Mouse (Mus musculus): ENCODE measurements around the gene Bgn. TPM values are rescaled to one million over a fixed set of nuclear protein-coding genes. Genes with fewer than 3 reads are reported as not detected.

Bgn gene
- polyA plus RNA-seq (2016; fragmentation: Nextera tagmentation; extraction: Ambion mirVana) = 7.9 and 11.5 TPM in 2 replicates

GRCm38 (mm10) chrX:73483484-73483810 lies at the start of gene Bgn:
Gene Bgn, plus strand, starts transcription at chrX:73483602.
- 25% methylated on average over 13 of the region's 14 CpGs for WGBS
- peaks cover 95% of the 10 kb centered on the region for H3K27me3 ChIP-seq (ENCODE audit: low read depth, poor library complexity, severe bottlenecking)
- peak within 1 kb of the TSS; percentile 76 for H3K27ac ChIP-seq
- peaks cover 27% of the 10 kb centered on the region for H3K4me1 ChIP-seq
- no peaks in the 10 kb centered on the region for H3K36me3 ChIP-seq
- H3K9me3 ChIP-seq (replicated peaks) = no peaks in the 10 kb centered on the region
- peak; percentile 40 for DNase-seq (ENCODE audit: low spot score)
- peak within 1 kb of the TSS; percentile 41 for H3K4me3 ChIP-seq

GRCm38 (mm10) chrX:73435252-73435651 lies 48.1 kb upstream of the Bgn start, which contains the start of gene Trex2:
Gene Trex2, minus strand, starts transcription at chrX:73435344.
- peaks cover 84% of the 10 kb centered on the region for H3K27me3 ChIP-seq (ENCODE audit: low read depth, poor library complexity, severe bottlenecking)
- WGBS = 84% methylated on average over 11 of the region's 11 CpGs

GRCm38 (mm10) chrX:73441428-73441827 lies 42.0 kb upstream of the Bgn start:
- no peak for DNase-seq (ENCODE audit: low spot score)
- Histone ChIP-seq H3K27ac (no peak overlapping the region), H3K4me1 (no peaks in the 10 kb centered on the region), H3K27me3 (ENCODE audit: low read depth, poor library complexity, severe bottlenecking) (peaks cover 77% of the 10 kb centered on the region), H3K4me3 (no peak overlapping the region), H3K36me3 (peaks cover 37% of the 10 kb centered on the region), H3K9me3 (replicated peaks) (no peaks in the 10 kb centered on the region)
- 71% methylated on average over 2 of the region's 2 CpGs for WGBS

More at GRCm38 (mm10) chrX:73435252-73435651, 48.1 kb upstream of the Bgn start, which contains the start of gene Trex2:
- no peaks in the 10 kb centered on the region for H3K4me1 ChIP-seq
- no peak for DNase-seq (ENCODE audit: low spot score)
- H3K4me3 ChIP-seq = no peak within 1 kb of the TSS
- no peak within 1 kb of the TSS for H3K27ac ChIP-seq
- H3K9me3 ChIP-seq (replicated peaks) = no peaks in the 10 kb centered on the region
- H3K36me3 ChIP-seq = peaks cover 20% of the 10 kb centered on the region

- Histone ChIP-seq H3K36me3 (peaks cover 30% of the 10 kb centered on the region), H3K27ac (no peak overlapping the region), H3K9me3 (replicated peaks) (no peaks in the 10 kb centered on the region), H3K4me1 (no peaks in the 10 kb centered on the region), H3K4me3 (no peak overlapping the region), H3K27me3 (ENCODE audit: low read depth, poor library complexity, severe bottlenecking) (peaks cover 74% of the 10 kb centered on the region)
- DNase-seq (ENCODE audit: low spot score) = peak; percentile 51
- 24% methylated on average over 2 of the region's 2 CpGs for WGBS
Observed at GRCm38 (mm10) chrX:73451949-73452348, 31.5 kb upstream of the Bgn start.

GRCm38 (mm10) chrX:73458877-73459392 lies 24.5 kb upstream of the Bgn start, which contains the start of gene Haus7:
Gene Haus7, minus strand, starts transcription at chrX:73459044.
- Histone ChIP-seq H3K4me1 (peaks cover 8% of the 10 kb centered on the region; the same call in 1 of the 2 replicates), H3K27me3 (ENCODE audit: low read depth, poor library complexity, severe bottlenecking) (peaks cover 40% of the 10 kb centered on the region), H3K4me3 (peak within 1 kb of the TSS; percentile 65), H3K36me3 (peaks cover 2% of the 10 kb centered on the region; the same call in 1 of the 2 replicates), H3K9me3 (replicated peaks) (no peaks in the 10 kb centered on the region), H3K27ac (peak within 1 kb of the TSS; percentile 68)
- DNase-seq (ENCODE audit: low spot score) = peak; percentile 82
- 6% methylated on average over 26 of the region's 26 CpGs for WGBS

GRCm38 (mm10) chrX:73460792-73461191 lies 22.6 kb upstream of the Bgn start:
- Histone ChIP-seq H3K27ac (no peak overlapping the region), H3K4me3 (no peak overlapping the region), H3K27me3 (ENCODE audit: low read depth, poor library complexity, severe bottlenecking) (peaks cover 51% of the 10 kb centered on the region), H3K4me1 (peaks cover 14% of the 10 kb centered on the region), H3K9me3 (replicated peaks) (no peaks in the 10 kb centered on the region), H3K36me3 (no peaks in the 10 kb centered on the region)
- 78% methylated on average over 4 of the region's 4 CpGs for WGBS
- DNase-seq (ENCODE audit: low spot score) = no peak

GRCm38 (mm10) chrX:73465483-73466186 lies 17.8 kb upstream of the Bgn start:
- H3K27ac ChIP-seq = peak overlapping the region; percentile 87; the same call in 1 of the 2 replicates
- no peaks in the 10 kb centered on the region for H3K9me3 ChIP-seq (replicated peaks)
- DNase-seq (ENCODE audit: low spot score) = no peak
- peaks cover 38% of the 10 kb centered on the region for H3K4me1 ChIP-seq
- 80% methylated on average over 9 of the region's 9 CpGs for WGBS
- no peaks in the 10 kb centered on the region for H3K36me3 ChIP-seq
- H3K27me3 ChIP-seq (ENCODE audit: low read depth, poor library complexity, severe bottlenecking) = peaks cover 66% of the 10 kb centered on the region
- no peak overlapping the region for H3K4me3 ChIP-seq

GRCm38 (mm10) chrX:73467446-73468241 lies 15.8 kb upstream of the Bgn start:
- 61% methylated on average over 5 of the region's 5 CpGs for WGBS
- peak; percentile 75 for DNase-seq (ENCODE audit: low spot score)
- H3K4me3 ChIP-seq = no peak overlapping the region
- no peaks in the 10 kb centered on the region for H3K9me3 ChIP-seq (replicated peaks)
- peaks cover 86% of the 10 kb centered on the region for H3K27me3 ChIP-seq (ENCODE audit: low read depth, poor library complexity, severe bottlenecking)
- H3K27ac ChIP-seq = peak overlapping the region; percentile 87
- H3K4me1 ChIP-seq = peaks cover 38% of the 10 kb centered on the region
- H3K36me3 ChIP-seq = no peaks in the 10 kb centered on the region

- DNase-seq (ENCODE audit: low spot score) = no peak
- no peak overlapping the region for H3K4me3 ChIP-seq
- H3K36me3 ChIP-seq = no peaks in the 10 kb centered on the region
- peak overlapping the region; percentile 87 for H3K27ac ChIP-seq
- peaks cover 93% of the 10 kb centered on the region for H3K27me3 ChIP-seq (ENCODE audit: low read depth, poor library complexity, severe bottlenecking)
- peaks cover 38% of the 10 kb centered on the region for H3K4me1 ChIP-seq
- 72% methylated on average over 3 of the region's 3 CpGs for WGBS
- no peaks in the 10 kb centered on the region for H3K9me3 ChIP-seq (replicated peaks)
Observed at GRCm38 (mm10) chrX:73468330-73468729, 15.1 kb upstream of the Bgn start.

GRCm38 (mm10) chrX:73468752-73469151 lies 14.7 kb upstream of the Bgn start:
- 75% methylated on average over 1 of the region's 1 CpGs for WGBS
- Histone ChIP-seq H3K27ac (peak overlapping the region; percentile 87), H3K4me1 (peaks cover 38% of the 10 kb centered on the region), H3K36me3 (no peaks in the 10 kb centered on the region), H3K27me3 (ENCODE audit: low read depth, poor library complexity, severe bottlenecking) (peaks cover 97% of the 10 kb centered on the region), H3K4me3 (no peak overlapping the region), H3K9me3 (replicated peaks) (no peaks in the 10 kb centered on the region)
- DNase-seq (ENCODE audit: low spot score) = no peak

- Histone ChIP-seq H3K4me3 (no peak overlapping the region), H3K4me1 (peaks cover 40% of the 10 kb centered on the region), H3K9me3 (replicated peaks) (no peaks in the 10 kb centered on the region), H3K27me3 (ENCODE audit: low read depth, poor library complexity, severe bottlenecking) (peaks cover 99% of the 10 kb centered on the region), H3K27ac (no peak overlapping the region), H3K36me3 (no peaks in the 10 kb centered on the region)
- WGBS = 95% methylated on average over 3 of the region's 3 CpGs
- DNase-seq (ENCODE audit: low spot score) = no peak
Observed at GRCm38 (mm10) chrX:73471764-73472163, 11.6 kb upstream of the Bgn start.

GRCm38 (mm10) chrX:73474340-73475165 lies 8.8 kb upstream of the Bgn start:
- H3K36me3 ChIP-seq = no peaks in the 10 kb centered on the region
- H3K9me3 ChIP-seq (replicated peaks) = no peaks in the 10 kb centered on the region
- peak overlapping the region; percentile 81 for H3K27ac ChIP-seq
- DNase-seq (ENCODE audit: low spot score) = peak; percentile 35
- H3K4me3 ChIP-seq = no peak overlapping the region
- 55% methylated on average over 12 of the region's 12 CpGs for WGBS
- peaks cover 21% of the 10 kb centered on the region for H3K4me1 ChIP-seq
- H3K27me3 ChIP-seq (ENCODE audit: low read depth, poor library complexity, severe bottlenecking) = peaks cover 98% of the 10 kb centered on the region

Data from limb, embryonic 10.5 days (tissue).